Mouse (Mus musculus) G1E (cell line): ENCODE data around the gene Hoxd3. TPM values are rescaled to one million over a fixed set of nuclear protein-coding genes. Genes with fewer than 3 reads are reported as not detected.

Experiments
- ATAC-seq: 2 replicates; pipeline ENCODE4 v1.8.0; 2016; ENCODE audit warnings: mild to moderate bottlenecking; ENCODE audit not compliant: insufficient number of reproducible peaks, poor library complexity, low FRiP score, severe bottlenecking; ENCODE audit errors: extremely low read depth
- DNase-seq: peaks from one replicate; pipeline ENCODE4 v3.0.0; 2012; ENCODE audit warnings: low spot score
- H3K27me3 ChIP-seq: 2 replicates; pipeline ENCODE4 v1.6.1; 2012; ENCODE audit warnings: mild to moderate bottlenecking, low read length, inconsistent platforms; ENCODE audit not compliant: insufficient read depth
- H3K36me3 ChIP-seq: replicated peaks from 2 replicates; pipeline ENCODE3; 2012; ENCODE audit warnings: mild to moderate bottlenecking, inconsistent platforms
- H3K4me1 ChIP-seq: 2 replicates; pipeline ENCODE4 v1.6.1; 2012; ENCODE audit warnings: low read depth, low read length, inconsistent platforms, mixed read lengths; ENCODE audit not compliant: insufficient read depth
- H3K4me3 ChIP-seq: 2 replicates; pipeline ENCODE4 v1.5.1; 2012; ENCODE audit warnings: low read depth, mild to moderate bottlenecking, inconsistent platforms, low read length, moderate library complexity, mixed read lengths
- H3K9me3 ChIP-seq: replicated peaks from 2 replicates; pipeline ENCODE4 v1.6.1; 2012; ENCODE audit warnings: inconsistent platforms
- CTCF ChIP-seq: IDR thresholded peaks from 2 replicates; pipeline ENCODE4 v1.5.1; 2012; ENCODE audit warnings: low read depth, low read length, inconsistent platforms, mixed read lengths
- GATA1 ChIP-seq: IDR thresholded peaks from 2 replicates; pipeline ENCODE4 v1.6.1; 2012; ENCODE audit warnings: borderline replicate concordance, low read length, inconsistent platforms, mixed read lengths
- GATA2 ChIP-seq: IDR thresholded peaks from 2 replicates; pipeline ENCODE4 v1.6.1; 2012; ENCODE audit warnings: low read depth, low read length, inconsistent platforms, borderline replicate concordance
- POLR2AphosphoS5 ChIP-seq: IDR thresholded peaks from 2 replicates; pipeline ENCODE4 v1.6.1; 2012; ENCODE audit warnings: low read depth, low read length, inconsistent platforms; ENCODE audit not compliant: insufficient replicate concordance
- TAL1 ChIP-seq: conservative IDR thresholded peaks from 2 replicates; pipeline ENCODE4 v1.6.1; 2012; ENCODE audit warnings: low read depth, low read length, inconsistent platforms, mixed read lengths
- polyA plus RNA-seq: library from polyadenylated mRNA; stranded (reverse); fragments of >175 nt; gene quantifications from 2 replicates; pipeline ENCODE4 v1.2.3, GENCODE M21; 2012
- total RNA-seq, 2 experiments: library from RNA; stranded (forward) in 1 of 2; stranded (reverse) in 1 of 2; fragments of 200-1000 nt in 1 of 2; fragments of >200 nt in 1 of 2; fragmentation: Nextera tagmentation in 1 of 2; gene quantifications; 2 replicates each; pipeline ENCODE4 v1.2.3; 2014 to 2017

The Hoxd3 gene
- total and polyA plus RNA-seq, 3 experiments, result 0.17 to 0.75 (median 0.22) TPM

- H3K36me3 ChIP-seq, result no peaks in the 10 kb centered on the region
- no peak overlapping the region for H3K4me3 ChIP-seq
- TF ChIP-seq GATA1, result no peak
- TF ChIP-seq CTCF, result no peak
- TF ChIP-seq GATA2, result no peak
- TF ChIP-seq POLR2AphosphoS5, result no peak
- no peak for TF ChIP-seq TAL1
- DNase-seq, result no peak
- peaks cover 23% of the 10 kb centered on the region for H3K9me3 ChIP-seq
- H3K27me3 ChIP-seq, result peaks cover 35% of the 10 kb centered on the region
- H3K4me1 ChIP-seq, result no peaks in the 10 kb centered on the region
- ATAC-seq, result no peak
Observed at GRCm38 (mm10) chr2:74683471-74683951, 28.2 kb upstream of the Hoxd3 start.

- Histone ChIP-seq H3K4me1 (no peaks in the 10 kb centered on the region), H3K27me3 (peaks cover 35% of the 10 kb centered on the region), H3K4me3 (no peak overlapping the region), H3K36me3 (no peaks in the 10 kb centered on the region), H3K9me3 (peaks cover 23% of the 10 kb centered on the region)
- DNase-seq (no peak), ATAC-seq (no peak)
- no peak for TF ChIP-seq TAL1
- TF ChIP-seq GATA2, result no peak
- no peak for TF ChIP-seq POLR2AphosphoS5
- TF ChIP-seq CTCF, result no peak
- TF ChIP-seq GATA1, result no peak
Observed at GRCm38 (mm10) chr2:74684106-74684505, 27.6 kb upstream of the Hoxd3 start.

- TF ChIP-seq GATA2, result no peak
- no peak for ATAC-seq
- H3K36me3 ChIP-seq, result no peaks in the 10 kb centered on the region
- H3K4me3 ChIP-seq, result no peak overlapping the region
- H3K27me3 ChIP-seq, result peaks cover 37% of the 10 kb centered on the region
- peaks cover 21% of the 10 kb centered on the region for H3K9me3 ChIP-seq
- no peak for DNase-seq
- H3K4me1 ChIP-seq, result no peaks in the 10 kb centered on the region
Observed at GRCm38 (mm10) chr2:74685059-74685603, 26.6 kb upstream of the Hoxd3 start.

- no peak for TF ChIP-seq GATA1
- TF ChIP-seq POLR2AphosphoS5, result no peak
- TF ChIP-seq CTCF, result no peak
- no peak for TF ChIP-seq TAL1
- no peak for TF ChIP-seq GATA2
- Histone ChIP-seq H3K36me3 (no peaks in the 10 kb centered on the region), H3K9me3 (peaks cover 19% of the 10 kb centered on the region), H3K4me3 (no peak overlapping the region), H3K4me1 (no peaks in the 10 kb centered on the region), H3K27me3 (peaks cover 39% of the 10 kb centered on the region)
- no peak for DNase-seq
- ATAC-seq, result no peak
Observed at GRCm38 (mm10) chr2:74686301-74686987, 25.3 kb upstream of the Hoxd3 start.

- TF ChIP-seq POLR2AphosphoS5, result no peak
- TF ChIP-seq GATA1, result no peak
- no peak for TF ChIP-seq GATA2
- no peak for TF ChIP-seq CTCF
- no peak for TF ChIP-seq TAL1
- Histone ChIP-seq H3K9me3 (peaks cover 12% of the 10 kb centered on the region), H3K4me1 (no peaks in the 10 kb centered on the region), H3K4me3 (no peak overlapping the region), H3K27me3 (peaks cover 46% of the 10 kb centered on the region), H3K36me3 (no peaks in the 10 kb centered on the region)
- DNase-seq, result no peak
- no peak for ATAC-seq
Observed at GRCm38 (mm10) chr2:74686988-74687697, 24.6 kb upstream of the Hoxd3 start.
